Mouse (Mus musculus): ENCODE measurements around the gene Adarb1. TPM values are rescaled to one million over a fixed set of nuclear protein-coding genes. Genes with fewer than 3 reads are reported as not detected.
A peak's percentile ranks its signal among the peaks of the same experiment; 100 is the strongest.

The Adarb1 gene
- total RNA-seq, 2 experiments from 2014 or later: 0.28 to 3.9 TPM

- ATAC-seq (replicated peaks; ENCODE audit: low FRiP score, low TSS enrichment, poor library complexity, severe bottlenecking): no peak
Observed at GRCm38 (mm10) chr10:77341059-77341458, 77.0 kb downstream of the Adarb1 start.

DNA sequence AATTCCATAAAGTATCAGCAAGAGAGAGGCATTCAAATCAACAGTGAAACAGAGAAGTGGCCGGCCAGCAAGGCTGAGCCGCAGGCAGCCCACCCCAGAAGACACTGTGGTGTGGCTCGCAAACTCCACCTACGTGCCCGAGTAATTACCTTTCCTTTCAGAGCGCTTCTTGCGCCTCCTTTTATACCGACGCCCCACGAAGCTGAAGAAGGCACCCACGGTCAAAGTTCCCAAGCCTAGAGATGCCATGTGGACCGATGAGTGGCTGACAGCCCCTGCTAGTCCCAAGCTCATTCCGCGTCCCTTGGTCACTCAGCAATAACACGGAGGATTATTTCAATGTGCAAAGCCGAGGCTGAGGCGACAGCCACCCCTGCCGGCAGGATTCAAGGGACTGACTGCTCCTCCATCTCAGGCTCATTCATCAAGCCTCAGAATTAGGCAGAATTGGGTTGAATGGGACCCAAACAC is 78.2 kb downstream of the Adarb1 start:
- no peak for ATAC-seq (replicated peaks; ENCODE audit: low FRiP score, low TSS enrichment, poor library complexity, severe bottlenecking)

DNA sequence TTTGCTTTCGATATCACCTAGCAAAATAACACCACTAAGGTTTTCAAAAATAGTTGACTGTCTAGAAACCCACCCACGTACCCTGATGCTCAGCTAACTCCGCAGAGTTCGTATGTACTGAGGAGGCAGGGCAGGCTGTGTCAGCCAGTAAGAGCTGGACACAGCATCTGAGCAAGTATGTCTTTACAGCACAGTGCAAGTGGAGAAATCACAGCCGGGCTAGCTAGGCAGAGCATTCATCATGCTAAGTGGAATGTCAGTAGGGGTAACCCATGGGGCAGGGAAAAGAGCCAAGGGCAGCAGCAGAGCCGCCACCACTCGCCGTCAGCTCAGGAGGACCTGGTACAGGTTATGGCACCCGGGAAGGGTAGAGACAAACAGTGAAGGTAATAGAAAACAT is 84.6 kb downstream of the Adarb1 start:
- ATAC-seq (replicated peaks; ENCODE audit: low FRiP score, low TSS enrichment, poor library complexity, severe bottlenecking): no peak

DNA sequence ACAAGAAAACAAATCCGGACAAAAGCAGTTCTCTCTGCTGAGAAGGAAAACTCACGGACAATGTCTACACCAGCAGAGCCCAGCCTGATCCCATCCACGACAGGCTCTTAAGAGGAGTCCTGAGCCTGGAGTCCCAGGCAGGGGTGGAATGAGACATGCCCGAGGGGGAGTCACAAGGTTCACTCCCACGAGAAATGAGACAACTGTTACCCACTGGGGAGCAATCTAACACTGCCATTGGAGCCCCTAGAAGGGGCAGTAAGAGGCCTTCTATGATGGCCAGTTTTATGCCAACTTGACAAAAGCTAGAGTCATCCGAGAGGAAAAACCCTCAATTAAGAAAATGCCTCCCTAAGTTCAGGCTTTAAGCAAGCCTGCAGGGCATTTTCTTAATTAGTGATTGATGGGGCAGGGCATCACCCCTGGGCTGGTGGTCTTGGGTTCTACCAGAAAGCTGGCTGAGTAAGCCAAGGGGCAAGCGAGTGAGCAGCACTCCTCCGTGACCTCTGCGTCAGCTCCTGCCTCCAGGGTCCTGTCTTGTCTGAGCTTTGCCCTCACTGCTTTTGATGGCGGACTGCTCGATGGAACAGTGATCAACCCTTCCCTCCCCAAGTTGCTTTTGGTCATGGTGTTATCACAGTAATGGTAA is 88.5 kb downstream of the Adarb1 start:
- ATAC-seq (replicated peaks; ENCODE audit: low FRiP score, low TSS enrichment, poor library complexity, severe bottlenecking): no peak

DNA sequence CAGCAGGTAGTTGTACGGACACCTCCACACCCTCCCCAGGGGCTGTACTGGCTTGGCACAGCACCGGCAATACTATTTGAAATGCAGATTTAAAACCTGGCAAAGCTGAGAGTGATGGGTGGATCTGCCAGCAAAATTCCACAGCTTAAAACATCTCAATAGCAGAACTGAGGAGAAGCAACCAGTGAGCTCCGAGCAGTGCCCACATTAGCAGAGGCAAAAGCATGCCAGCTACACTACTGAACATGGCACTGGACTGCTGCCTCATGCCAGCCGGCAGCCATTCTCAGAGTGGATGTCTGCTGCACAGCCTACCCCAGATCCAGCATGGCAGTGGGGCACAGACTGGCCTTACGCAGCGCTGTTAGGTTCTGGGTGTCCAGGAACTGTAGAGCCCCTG is 93.4 kb downstream of the Adarb1 start:
- ATAC-seq (replicated peaks; ENCODE audit: low FRiP score, low TSS enrichment, poor library complexity, severe bottlenecking): no peak

DNA sequence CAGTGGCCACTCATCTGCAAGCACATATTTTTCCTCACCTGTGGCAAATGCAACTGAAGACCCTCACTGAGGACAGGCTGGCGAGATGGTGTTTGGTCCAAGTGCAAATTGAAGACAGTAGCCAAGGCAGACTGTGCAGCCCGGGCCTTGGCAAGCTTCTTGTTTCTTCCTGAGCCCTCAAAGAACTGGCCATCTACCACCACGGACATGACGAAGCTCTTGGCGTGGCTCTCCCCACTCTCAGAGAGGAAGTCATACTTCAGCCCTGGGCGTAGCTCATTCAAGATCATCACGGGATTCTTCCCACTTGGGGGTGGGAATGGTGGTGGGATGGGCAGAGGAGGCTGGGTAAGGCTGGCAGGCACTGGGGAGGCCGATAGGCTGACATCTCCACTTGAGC is 96.5 kb downstream of the Adarb1 start:
- no peak for ATAC-seq (replicated peaks; ENCODE audit: low FRiP score, low TSS enrichment, poor library complexity, severe bottlenecking)

GRCm38 (mm10) chr10:77321001-77321400 is 97.1 kb downstream of the Adarb1 start:
- no peak for ATAC-seq (replicated peaks; ENCODE audit: low FRiP score, low TSS enrichment, poor library complexity, severe bottlenecking)

- ATAC-seq (replicated peaks; ENCODE audit: low FRiP score, low TSS enrichment, poor library complexity, severe bottlenecking): no peak
Observed at GRCm38 (mm10) chr10:77315682-77316081, 102.4 kb downstream of the Adarb1 start.

GRCm38 (mm10) chr10:77314711-77315266 is 103.3 kb downstream of the Adarb1 start:
- no peak for ATAC-seq (replicated peaks; ENCODE audit: low FRiP score, low TSS enrichment, poor library complexity, severe bottlenecking)

DNA sequence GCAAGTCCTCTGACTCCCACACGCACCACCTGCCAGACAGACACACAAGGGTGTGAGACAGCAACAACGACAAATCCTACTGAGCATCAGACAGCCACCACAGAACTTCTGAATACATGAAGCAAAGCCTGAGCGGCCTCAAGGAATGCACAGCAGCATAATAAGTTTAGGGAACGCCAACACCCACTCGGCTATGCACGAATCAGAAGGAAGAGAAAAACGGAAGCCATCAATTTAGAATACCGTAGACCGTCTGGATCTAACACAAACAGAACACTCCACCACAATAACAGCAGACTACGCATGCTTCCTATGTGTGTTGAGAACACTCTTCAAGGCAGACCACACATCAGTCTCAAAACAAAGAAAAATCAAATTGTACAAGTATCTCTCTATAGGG is 109.1 kb downstream of the Adarb1 start:
- ATAC-seq (replicated peaks; ENCODE audit: low FRiP score, low TSS enrichment, poor library complexity, severe bottlenecking): no peak

GRCm38 (mm10) chr10:77305766-77306165 is 112.3 kb downstream of the Adarb1 start:
- no peak for ATAC-seq (replicated peaks; ENCODE audit: low FRiP score, low TSS enrichment, poor library complexity, severe bottlenecking)

GRCm38 (mm10) chr10:77304840-77305533 is 113.1 kb downstream of the Adarb1 start:
- no peak for ATAC-seq (replicated peaks; ENCODE audit: low FRiP score, low TSS enrichment, poor library complexity, severe bottlenecking)

GRCm38 (mm10) chr10:77304362-77304761 is 113.7 kb downstream of the Adarb1 start:
- no peak for ATAC-seq (replicated peaks; ENCODE audit: low FRiP score, low TSS enrichment, poor library complexity, severe bottlenecking)

DNA sequence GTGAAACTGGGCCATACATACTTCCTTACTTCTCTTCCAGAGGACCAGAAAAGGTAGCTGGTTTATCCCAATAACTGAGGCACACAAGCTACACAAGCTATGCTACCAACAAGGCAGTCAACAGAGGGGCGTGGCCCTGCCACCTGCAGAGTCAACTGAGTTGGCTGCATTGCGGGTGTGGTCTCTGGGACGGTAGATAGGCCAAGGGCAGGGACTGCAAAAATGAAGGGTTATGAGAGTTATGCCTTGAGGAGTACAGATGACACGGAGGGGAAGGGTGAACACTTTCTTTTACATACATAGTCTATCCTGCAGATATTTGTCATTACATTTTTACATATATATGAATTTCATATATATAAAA is 117.2 kb downstream of the Adarb1 start:
- peak; percentile 86 for ATAC-seq (replicated peaks; ENCODE audit: low FRiP score, low TSS enrichment, poor library complexity, severe bottlenecking)

- ATAC-seq (replicated peaks; ENCODE audit: low FRiP score, low TSS enrichment, poor library complexity, severe bottlenecking): peak; percentile 52
Observed at GRCm38 (mm10) chr10:77300237-77300933, 117.7 kb downstream of the Adarb1 start.

DNA sequence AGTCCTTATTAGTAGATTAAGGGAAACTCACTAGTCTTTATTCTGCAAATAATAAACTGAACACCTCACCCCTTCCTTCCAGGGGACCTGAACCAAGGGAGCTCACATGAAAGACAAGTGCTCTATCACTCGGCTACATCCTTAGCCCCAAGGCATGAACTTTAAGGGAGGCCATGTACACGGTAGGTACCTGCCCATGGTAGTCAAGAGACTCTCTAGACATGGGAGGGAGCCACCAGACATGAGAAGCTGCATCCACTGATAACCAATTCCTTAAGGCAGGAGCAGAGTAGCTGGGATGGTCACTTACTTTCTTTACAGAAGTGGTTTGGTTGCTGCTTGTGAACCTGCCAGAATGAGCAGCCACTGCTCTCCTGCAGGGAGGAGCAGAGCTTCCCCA is 118.9 kb downstream of the Adarb1 start:
- no peak for ATAC-seq (replicated peaks; ENCODE audit: low FRiP score, low TSS enrichment, poor library complexity, severe bottlenecking)

- ATAC-seq (replicated peaks; ENCODE audit: low FRiP score, low TSS enrichment, poor library complexity, severe bottlenecking): peak; percentile 60
Observed at GRCm38 (mm10) chr10:77298621-77299020, 119.4 kb downstream of the Adarb1 start.

- ATAC-seq (replicated peaks; ENCODE audit: low FRiP score, low TSS enrichment, poor library complexity, severe bottlenecking): no peak; the same call in 1 of the 2 replicates
Observed at GRCm38 (mm10) chr10:77294691-77295090, 123.4 kb downstream of the Adarb1 start.

DNA sequence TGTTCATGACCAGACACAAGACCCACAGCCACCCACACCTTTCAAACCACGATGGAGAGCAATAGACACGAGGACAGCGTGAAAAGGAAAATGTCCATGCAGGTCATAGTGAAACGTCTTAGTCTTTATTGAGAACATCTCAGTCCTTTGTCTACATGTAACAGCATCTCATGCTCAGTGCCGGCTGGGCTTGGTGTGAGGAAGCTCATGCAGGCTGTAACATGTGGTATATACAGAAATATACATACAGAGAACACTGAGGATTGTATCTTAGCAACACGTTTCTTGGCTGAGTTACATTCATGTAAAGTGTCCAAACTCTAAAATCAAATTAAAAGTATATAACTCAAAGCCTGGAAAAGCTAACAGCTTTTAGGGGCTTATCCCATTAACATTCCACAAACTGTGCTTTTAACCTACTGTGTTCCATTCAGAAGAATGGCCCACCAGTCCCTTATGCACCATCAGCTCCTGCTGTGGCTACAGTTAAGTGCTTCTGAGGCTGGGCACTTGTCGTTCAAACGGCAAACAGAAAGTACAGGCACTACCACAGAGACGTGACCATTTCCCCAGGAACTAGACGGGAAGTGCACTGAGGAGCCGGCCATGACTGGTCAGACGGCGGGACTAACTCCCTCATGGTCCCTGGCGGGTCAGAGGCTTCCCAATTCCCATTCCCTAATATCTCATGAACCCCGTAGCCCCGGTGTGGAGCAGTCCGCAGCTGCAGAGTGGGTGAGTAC is 127.3 kb downstream of the Adarb1 start:
- ATAC-seq (replicated peaks; ENCODE audit: low FRiP score, low TSS enrichment, poor library complexity, severe bottlenecking): no peak

DNA sequence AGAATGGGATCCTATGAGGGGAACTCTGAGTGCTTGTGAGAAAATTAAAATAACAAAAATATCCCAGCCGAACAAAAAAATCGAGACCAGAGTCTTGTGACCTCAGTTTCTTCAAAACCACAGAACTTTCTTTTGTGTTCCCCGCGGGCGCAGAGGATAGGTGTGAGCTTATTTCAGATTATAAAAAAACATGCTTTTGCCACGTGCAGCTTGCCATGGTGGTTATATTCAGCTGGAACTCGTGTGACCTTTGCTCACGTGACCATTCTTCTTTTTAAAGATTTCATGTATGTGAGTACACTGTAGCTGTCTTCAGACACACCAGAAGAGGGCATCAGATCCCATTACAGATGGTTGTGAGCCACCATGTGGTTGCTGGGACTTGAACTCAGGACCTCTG is 128.5 kb downstream of the Adarb1 start:
- no peak for ATAC-seq (replicated peaks; ENCODE audit: low FRiP score, low TSS enrichment, poor library complexity, severe bottlenecking)

Measured in megakaryocyte-erythroid progenitor cell, adult 5-6 weeks (primary cell).